Mouse (Mus musculus): ENCODE data around the gene Chd9.

GRCm38 (mm10) chr8:90943770-90944169 is 115.6 kb downstream of the Chd9 start:
- no peak for TF ChIP-seq CTCF (IDR thresholded peaks at IDR 0.05; ENCODE audit: low read depth, low read length)
- TF ChIP-seq POLR2A (IDR thresholded peaks at IDR 0.05; ENCODE audit: borderline replicate concordance, low read depth, low read length), result no peak
